Mouse (Mus musculus) hindbrain, embryonic 15.5 days (tissue): ENCODE measurements around the gene Zfp984. TPM values are rescaled to one million over a fixed set of nuclear protein-coding genes. Genes with fewer than 3 reads are reported as not detected.
"Not testable (repeated sequence)": the region's sequence is repeated elsewhere in the genome, so short reads cannot be mapped to it uniquely, and the experiment has no call there.

Source experiments
- ATAC-seq: fragments of 200-750 bp; cut with Nextera tagmentation; 2 replicates; pipeline ENCODE4 v1.8.0; 2017; ENCODE audit warnings: low read depth, moderate number of reproducible peaks, moderate TSS enrichment; ENCODE audit not compliant: low FRiP score
- H3K27ac ChIP-seq: fragments of 300-500 bp; sonication (generic); replicated peaks from 2 replicates; pipeline ENCODE4 v1.5.1; 2015; ENCODE audit warnings: mild to moderate bottlenecking, inconsistent platforms
- H3K27me3 ChIP-seq: fragments of 300-500 bp; sonication (generic); 2 replicates; pipeline ENCODE4 v1.6.1; 2015; ENCODE audit warnings: control low read depth, inconsistent platforms
- H3K36me3 ChIP-seq: fragments of 300-500 bp; sonication (generic); 2 replicates; pipeline ENCODE4 v1.6.1; 2015; ENCODE audit warnings: control low read depth, inconsistent platforms
- H3K4me1 ChIP-seq: fragments of 300-500 bp; sonication (generic); replicated peaks from 2 replicates; pipeline ENCODE4 v1.6.1; 2015; ENCODE audit warnings: control low read depth, inconsistent platforms
- H3K4me2 ChIP-seq: fragments of 300-500 bp; sonication (generic); 2 replicates; pipeline ENCODE4 v1.6.1; 2015; ENCODE audit warnings: moderate library complexity, mild to moderate bottlenecking, inconsistent platforms
- H3K4me3 ChIP-seq: fragments of 300-500 bp; sonication (generic); 2 replicates; pipeline ENCODE4 v1.5.1; 2015; ENCODE audit warnings: mild to moderate bottlenecking, inconsistent platforms
- H3K9ac ChIP-seq: fragments of 300-500 bp; sonication (generic); 2 replicates; pipeline ENCODE4 v1.6.1; 2015; ENCODE audit warnings: inconsistent platforms
- H3K9me3 ChIP-seq: fragments of 300-500 bp; sonication (generic); 2 replicates; pipeline ENCODE4 v1.6.1; 2016; ENCODE audit warnings: control low read depth, inconsistent platforms
- WGBS: fragments of 180-500 bp; shearing (Covaris S2); methylation state at CpG from one replicate; pipeline ENCODE4 v1.1.7; 2015; 5-methylcytosine and 5-hydroxymethylcytosine counted together
- polyA plus RNA-seq: library from polyadenylated mRNA; unstranded; fragments of >200 nt; fragmentation: Nextera tagmentation; extraction: Ambion mirVana; gene quantifications from 2 replicates; pipeline ENCODE4 v1.2.1, GENCODE M21; 2015

Zfp984 gene
- polyA plus RNA-seq, 1 experiment from 2014 or later, result 3.9 TPM

- H3K4me3 ChIP-seq, result peak overlapping the region; percentile 45
- H3K27me3 ChIP-seq, H3K36me3 ChIP-seq, ATAC-seq, H3K27ac ChIP-seq, H3K9me3 ChIP-seq, H3K4me1 ChIP-seq: not testable (repeated sequence)
- H3K4me2 ChIP-seq, result peak overlapping the region; percentile 69
- H3K9ac ChIP-seq, result 0 out of 2 replicates have a peak overlapping the region, but pooled peaks have one; percentile 37
- 51% methylated on average over 2 of the region's 2 CpGs for WGBS
These were observed 347 bp upstream of the Zfp984 start for GRCm38 (mm10) chr4:147809966-147810304.

- WGBS, result 83% methylated on average over 4 of the region's 4 CpGs
- not testable (repeated sequence) for H3K27me3 ChIP-seq, H3K9me3 ChIP-seq, H3K4me1 ChIP-seq, ATAC-seq, H3K36me3 ChIP-seq, H3K9ac ChIP-seq, H3K27ac ChIP-seq, H3K4me3 ChIP-seq
- H3K4me2 ChIP-seq, result peak overlapping the region; percentile 69; the same call in 1 of the 2 replicates
These were observed 1.1 kb downstream of the Zfp984 start for GRCm38 (mm10) chr4:147808483-147808882.

DNA sequence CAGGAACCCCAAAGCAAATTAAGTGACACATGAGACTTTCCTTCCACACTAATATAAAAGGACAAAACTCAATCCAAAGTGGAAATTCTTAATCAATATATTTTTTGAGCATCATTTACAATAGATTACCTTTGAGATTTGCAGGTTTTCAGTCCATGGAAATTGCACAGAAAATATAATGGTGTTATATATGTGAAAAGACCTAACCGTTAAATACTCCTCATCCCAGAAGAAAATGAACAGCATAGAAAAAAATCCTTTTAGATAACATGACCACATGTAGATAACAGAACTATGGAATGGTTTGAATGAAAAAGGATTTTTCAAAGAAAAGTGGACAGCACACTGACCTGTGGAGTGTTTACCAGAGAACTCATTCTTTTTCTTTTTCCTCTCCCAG lies 14.3 kb downstream of the Zfp984 start:
- WGBS, result 94% methylated on average over 1 of the region's 1 CpGs
- H3K27me3 ChIP-seq, ATAC-seq, H3K4me1 ChIP-seq, H3K9ac ChIP-seq, H3K36me3 ChIP-seq, H3K4me2 ChIP-seq, H3K27ac ChIP-seq, H3K4me3 ChIP-seq: not testable (repeated sequence)
- H3K9me3 ChIP-seq, result peaks cover 25% of the 10 kb centered on the region

- not testable (repeated sequence) for H3K27me3 ChIP-seq, H3K4me3 ChIP-seq, H3K4me1 ChIP-seq, H3K9ac ChIP-seq, ATAC-seq, H3K4me2 ChIP-seq, H3K36me3 ChIP-seq, H3K27ac ChIP-seq
- 95% methylated on average over 3 of the region's 3 CpGs for WGBS
- H3K9me3 ChIP-seq, result peaks cover 25% of the 10 kb centered on the region
These were observed 15.4 kb downstream of the Zfp984 start for GRCm38 (mm10) chr4:147794026-147794665.

DNA sequence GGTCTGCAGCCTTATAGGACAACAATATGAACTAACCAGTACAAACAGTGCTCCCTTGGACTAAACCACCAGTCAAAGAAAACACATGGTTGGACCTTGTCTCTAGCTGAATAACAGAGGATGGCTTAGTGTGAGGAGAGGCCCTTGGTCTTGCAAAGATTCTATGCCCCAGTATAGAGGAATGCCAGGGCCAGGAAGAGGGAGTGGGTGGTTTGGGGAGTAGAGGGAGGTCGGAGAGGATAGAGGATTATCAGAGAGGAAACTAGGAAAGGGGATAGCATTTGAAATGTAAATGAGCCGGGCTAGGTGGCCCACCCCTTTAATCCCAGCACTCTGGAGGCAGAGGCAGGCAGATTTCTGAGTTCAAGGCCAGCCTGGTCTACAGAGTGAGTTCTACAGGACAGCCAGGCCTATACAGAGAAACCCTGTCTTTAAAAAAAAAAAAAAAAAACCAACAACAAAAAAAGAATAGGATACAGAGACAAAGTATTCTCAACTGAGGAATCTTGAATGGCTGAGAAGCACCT lies 16.1 kb downstream of the Zfp984 start:
- H3K36me3 ChIP-seq, H3K27me3 ChIP-seq, H3K27ac ChIP-seq, H3K4me3 ChIP-seq, H3K9ac ChIP-seq, H3K4me1 ChIP-seq, H3K4me2 ChIP-seq: not testable (repeated sequence)
- ATAC-seq, result 0 out of 2 replicates have a peak, but pooled peaks have one; percentile 27
- 62% methylated on average over 2 of the region's 2 CpGs for WGBS
- peaks cover 28% of the 10 kb centered on the region for H3K9me3 ChIP-seq

DNA sequence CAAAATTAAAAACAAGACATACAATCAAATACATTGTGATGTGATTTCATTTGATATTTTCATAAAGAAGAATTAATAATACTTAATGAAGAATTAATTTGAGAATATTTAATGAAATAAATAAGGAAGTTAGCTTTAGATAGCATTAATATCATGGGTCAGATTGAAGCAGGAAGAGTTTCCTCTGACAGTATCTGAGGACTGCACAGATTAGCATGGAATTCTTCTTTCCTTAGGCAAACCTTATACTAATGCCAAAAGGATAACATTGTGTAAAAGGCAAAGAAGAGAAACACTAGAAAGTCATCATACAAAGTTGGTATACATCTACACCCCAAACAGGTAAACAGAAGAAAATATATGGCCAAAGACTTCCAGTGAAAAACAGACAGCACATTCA lies 17.9 kb downstream of the Zfp984 start:
- H3K36me3 ChIP-seq, H3K27ac ChIP-seq, H3K4me2 ChIP-seq, H3K27me3 ChIP-seq, H3K4me3 ChIP-seq, H3K9ac ChIP-seq, ATAC-seq, H3K4me1 ChIP-seq: not testable (repeated sequence)
- H3K9me3 ChIP-seq, result peaks cover 38% of the 10 kb centered on the region

- H3K27me3 ChIP-seq, H3K9me3 ChIP-seq, H3K27ac ChIP-seq, H3K4me1 ChIP-seq, H3K4me3 ChIP-seq, H3K4me2 ChIP-seq, H3K36me3 ChIP-seq, ATAC-seq, H3K9ac ChIP-seq: not testable (repeated sequence)
- 92% methylated on average over 14 of the region's 15 CpGs for WGBS
These were observed 63.3 kb downstream of the Zfp984 start for GRCm38 (mm10) chr4:147746255-147746654.

- H3K36me3 ChIP-seq, H3K27ac ChIP-seq, H3K4me1 ChIP-seq, H3K27me3 ChIP-seq, H3K9ac ChIP-seq, ATAC-seq, H3K9me3 ChIP-seq: not testable (repeated sequence)
- H3K4me2 ChIP-seq, result peak overlapping the region; percentile 50
- 28% methylated on average over 63 of the region's 63 CpGs for WGBS
- H3K4me3 ChIP-seq, result peak overlapping the region; percentile 39
These were observed 70.8 kb downstream of the Zfp984 start for GRCm38 (mm10) chr4:147738636-147739369.

Other genes starting within 250 kb of the Zfp984 start
- gene Zfp979, start 167.3 kb downstream of the Zfp984 start, polyA plus RNA-seq, result 2.0 and 2.9 TPM in 2 replicates
- gene Zfp534, start 107.2 kb downstream of the Zfp984 start, polyA plus RNA-seq, result not detected in 2 replicates
- gene Zfp933, start 38.6 kb upstream of the Zfp984 start, polyA plus RNA-seq, result 7.0 and 7.8 TPM in 2 replicates
- gene Miip, start 59.0 kb upstream of the Zfp984 start, polyA plus RNA-seq, result 38.1 and 39.8 TPM in 2 replicates
- gene Fv1, start 59.2 kb upstream of the Zfp984 start, polyA plus RNA-seq, result 10.7 and 12.5 TPM in 2 replicates
- 93.6 and 104 TPM in 2 replicates for gene Mfn2, start 94.9 kb upstream of the Zfp984 start, polyA plus RNA-seq
- gene Plod1, start 127.0 kb upstream of the Zfp984 start, polyA plus RNA-seq, result 25.9 and 26.3 TPM in 2 replicates
- gene 2510039O18Rik, start 131.1 kb upstream of the Zfp984 start, polyA plus RNA-seq, result 13.3 and 14.0 TPM in 2 replicates
- gene Nppb, start 176.0 kb upstream of the Zfp984 start, polyA plus RNA-seq, result 0.19 and 0.35 TPM in 2 replicates
- gene Nppa, start 190.9 kb upstream of the Zfp984 start, polyA plus RNA-seq, result 1.6 and 1.7 TPM in 2 replicates
- gene Clcn6, start 229.0 kb upstream of the Zfp984 start, polyA plus RNA-seq, result 31.3 and 32.8 TPM in 2 replicates
- 18.0 and 22.1 TPM in 2 replicates for gene Mthfr, start 229.3 kb upstream of the Zfp984 start, polyA plus RNA-seq